Mouse (Mus musculus) MEL-GATA-1-ER (cell line): ENCODE results near the gene Adamts3.

ENCODE experiments used
- DNase-seq: peaks from one replicate; pipeline ENCODE4 v3.0.0-alpha.2; 2012; ENCODE audit warnings: low read depth; ENCODE audit errors: extremely low read depth

Gene Adamts3

DNA sequence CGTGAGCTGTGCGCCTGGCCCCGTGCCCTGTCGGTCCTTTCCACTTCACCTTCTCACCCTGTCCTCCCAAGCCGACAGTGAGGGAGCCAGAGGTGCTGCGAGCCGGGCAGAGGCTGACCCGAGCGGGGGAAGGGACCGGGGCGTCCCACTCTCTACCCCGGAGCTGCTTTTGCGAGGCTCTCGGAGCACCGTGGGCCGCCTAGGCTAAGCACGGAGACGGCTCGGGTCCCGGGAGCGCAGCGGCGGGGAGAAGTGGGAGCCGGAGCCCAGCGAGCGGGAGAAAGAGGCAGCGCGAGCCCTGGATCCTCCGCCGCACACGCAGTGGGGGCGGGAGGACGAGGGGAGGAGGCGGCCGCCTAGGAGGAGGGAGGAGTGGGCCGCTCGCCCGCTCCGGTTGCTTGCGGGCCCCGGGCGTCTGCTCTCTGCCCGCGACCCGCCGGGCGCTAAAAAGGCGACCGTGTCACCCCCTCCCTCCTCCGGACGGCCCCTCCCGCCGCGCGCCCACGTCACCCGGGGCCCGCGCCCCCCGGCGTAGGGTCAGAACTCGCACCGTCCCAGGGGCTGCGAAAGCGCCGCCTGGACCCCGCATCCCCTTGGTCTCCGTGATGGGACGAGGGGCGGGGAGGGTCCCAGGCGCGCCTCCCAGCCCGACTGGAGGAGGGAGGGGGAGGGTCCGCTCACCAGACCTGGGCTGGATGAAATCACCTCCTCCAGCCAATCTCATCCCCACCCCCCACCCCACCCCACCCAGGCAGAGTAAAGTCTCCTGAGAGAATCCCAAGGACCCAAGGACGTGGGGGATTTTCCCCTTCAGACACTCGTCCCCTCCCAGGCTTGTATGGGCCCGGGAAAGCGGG is at the start of gene Adamts3:
Gene Adamts3, minus strand, starts transcription at position 284 of the 857 bp plus-strand sequence.
- peak; percentile 4 for DNase-seq

DNA sequence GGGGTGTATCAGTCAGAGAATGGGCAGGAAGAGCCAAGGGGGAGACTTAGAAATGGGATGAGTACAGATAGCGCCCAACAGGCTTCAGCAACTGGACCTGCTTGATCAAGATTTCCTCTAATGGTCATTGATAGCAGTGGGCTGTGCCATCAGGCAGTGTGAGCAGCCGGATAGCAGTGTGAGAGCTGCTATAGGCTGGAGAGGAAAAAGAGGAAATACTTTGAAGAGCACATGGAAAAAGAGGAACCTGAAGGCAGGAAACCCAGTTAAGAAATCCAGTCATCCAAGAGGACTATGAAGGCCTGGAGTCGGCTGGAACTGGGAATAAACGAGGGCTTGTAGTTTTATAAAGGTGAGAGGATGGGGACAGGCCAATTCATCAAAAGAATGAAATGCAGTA is 48.4 kb upstream of the Adamts3 start:
- no peak for DNase-seq

- DNase-seq: no peak
Observed at GRCm38 (mm10) chr5:89912359-89912758, 29.2 kb upstream of the Adamts3 start.

DNA sequence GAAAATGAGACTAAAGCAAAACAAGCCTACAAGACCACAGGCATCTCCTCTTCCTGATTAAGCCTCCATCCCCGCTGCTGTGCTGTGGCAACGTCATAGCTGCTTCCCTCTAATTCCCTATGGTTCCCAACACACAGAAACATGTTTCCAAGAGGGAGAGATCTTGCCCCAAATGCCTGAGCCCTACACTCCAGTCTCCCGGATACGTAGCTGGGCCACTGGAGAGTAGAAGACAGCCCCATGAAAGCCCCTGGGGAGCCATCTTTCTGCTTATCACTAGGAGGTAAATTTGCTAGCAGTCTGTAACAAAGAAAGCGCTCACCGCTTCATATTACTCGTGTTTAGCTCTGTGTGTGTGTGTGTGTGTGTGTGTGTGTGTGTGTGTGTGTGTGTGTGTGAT is 28.8 kb upstream of the Adamts3 start:
- no peak for DNase-seq

DNA sequence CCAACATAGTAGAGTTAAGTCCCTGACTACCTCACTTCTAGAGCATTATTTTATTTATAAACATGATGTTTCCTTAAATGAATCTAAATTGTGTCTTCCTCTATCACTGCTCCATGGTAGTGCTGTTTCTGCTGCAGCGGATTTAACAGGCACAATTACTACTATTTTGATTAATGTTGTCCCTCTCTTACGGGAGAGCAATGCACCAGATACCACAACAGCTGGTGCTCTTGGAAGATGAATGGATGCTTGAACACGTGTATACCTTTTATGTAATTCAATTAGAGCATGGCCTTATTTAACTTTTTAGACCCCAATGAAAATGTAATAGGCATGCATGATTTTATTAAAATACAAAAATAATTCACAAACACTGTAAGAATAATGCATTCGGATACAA is 28.4 kb upstream of the Adamts3 start:
- no peak for DNase-seq

- no peak for DNase-seq
Observed at GRCm38 (mm10) chr5:89906884-89907431, 23.8 kb upstream of the Adamts3 start.

DNA sequence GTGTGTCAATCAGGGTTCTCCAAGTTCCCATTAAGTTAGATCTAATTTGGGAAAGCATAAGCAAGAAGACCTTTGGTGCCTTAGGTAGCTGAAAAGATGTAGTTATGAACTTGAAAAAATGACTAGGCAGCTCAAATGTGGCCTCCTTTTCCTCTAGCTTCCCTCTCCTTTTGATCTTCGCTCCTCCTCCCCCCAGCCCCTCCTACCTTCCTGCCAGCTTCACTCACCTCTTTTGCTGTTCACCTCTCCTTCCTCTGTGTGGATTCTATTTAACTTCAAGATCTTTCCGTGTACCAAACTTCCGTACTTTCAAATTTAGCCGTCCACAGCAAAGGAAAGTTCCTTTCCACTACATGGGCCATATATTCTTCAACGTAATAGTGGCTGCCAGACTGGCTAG is 17.9 kb upstream of the Adamts3 start:
- no peak for DNase-seq

GRCm38 (mm10) chr5:89897495-89897894 is 14.4 kb upstream of the Adamts3 start:
- DNase-seq: no peak

GRCm38 (mm10) chr5:89895520-89895919 is 12.4 kb upstream of the Adamts3 start:
- no peak for DNase-seq

DNA sequence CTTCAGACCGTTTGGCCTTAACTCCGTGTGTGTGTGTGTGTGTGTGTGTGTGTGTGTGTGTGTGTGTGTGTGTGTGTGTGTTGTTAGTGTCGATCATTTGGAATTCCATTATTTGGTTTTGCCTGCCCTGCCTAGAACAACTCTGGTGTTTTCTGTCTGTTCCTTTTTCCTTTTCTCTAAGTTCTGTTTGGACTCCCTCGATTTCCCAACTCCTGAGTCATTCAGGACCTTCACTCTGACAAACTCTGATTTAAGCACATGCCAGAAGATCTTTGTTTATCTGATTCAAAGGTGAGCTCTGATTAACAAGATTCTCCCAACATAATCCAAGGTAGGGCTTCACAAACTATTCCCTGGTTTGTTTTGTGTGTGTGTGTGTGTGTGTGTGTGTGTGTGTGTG is 1.9 kb upstream of the Adamts3 start:
- no peak for DNase-seq

DNA sequence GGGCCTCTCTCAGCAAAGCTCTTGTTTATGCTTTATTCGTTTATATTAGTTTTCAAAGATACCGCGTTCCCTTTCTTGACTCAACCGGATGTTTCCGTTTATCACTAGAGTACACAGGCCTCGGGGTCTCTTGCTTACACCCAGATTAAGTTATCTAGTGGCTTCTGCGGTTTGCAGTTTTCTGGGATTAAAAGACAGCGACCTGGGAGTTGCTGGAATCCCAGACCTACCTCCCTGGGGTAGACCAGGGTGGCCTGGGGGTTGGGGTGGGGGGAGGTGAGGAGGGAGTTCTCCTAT is 722 bp upstream of the Adamts3 start:
- DNase-seq: peak; percentile 81

GRCm38 (mm10) chr5:89882091-89882734 is 921 bp downstream of the Adamts3 start:
- DNase-seq: peak; percentile 68

DNA sequence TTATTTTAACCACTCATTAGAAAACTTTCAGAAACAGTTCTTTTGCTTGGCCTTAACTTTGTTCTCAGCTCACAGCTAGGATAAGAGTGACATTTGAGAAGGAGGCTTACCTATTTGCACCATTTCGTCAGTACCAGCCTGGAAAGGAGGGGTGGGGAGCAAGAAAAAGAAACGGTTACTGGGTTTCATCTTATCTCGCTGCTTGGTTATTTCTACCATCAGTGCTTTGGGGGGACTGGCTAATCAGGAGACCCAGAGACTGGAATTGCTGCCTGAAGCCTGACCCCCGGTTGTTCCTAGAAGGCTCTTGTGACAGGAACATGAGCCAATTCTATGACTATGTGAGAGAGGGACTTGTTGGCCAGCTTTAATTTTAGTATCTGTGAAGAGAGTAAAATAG is 1.7 kb downstream of the Adamts3 start:
- DNase-seq: peak; percentile 11

GRCm38 (mm10) chr5:89878866-89879392 is 4.2 kb downstream of the Adamts3 start:
- no peak for DNase-seq

DNA sequence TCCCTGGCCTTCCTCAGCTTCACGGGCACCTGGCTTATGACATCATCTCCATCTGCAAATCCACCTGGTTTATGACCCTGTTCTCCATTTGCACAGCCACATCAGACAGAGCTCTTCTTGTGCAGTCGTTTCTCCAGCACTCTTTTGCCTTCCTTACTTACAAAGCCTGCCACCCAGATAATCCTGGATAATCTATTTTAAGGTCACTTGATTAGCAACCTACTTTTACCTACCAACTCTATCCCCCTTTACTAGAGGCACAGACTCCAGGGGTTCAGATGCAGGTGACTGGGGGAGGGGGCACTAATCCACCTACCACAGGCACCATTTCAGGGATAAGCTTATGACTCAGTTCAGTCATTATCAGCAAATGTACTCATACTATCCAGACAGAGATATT is 10.5 kb downstream of the Adamts3 start:
- DNase-seq: no peak

DNA sequence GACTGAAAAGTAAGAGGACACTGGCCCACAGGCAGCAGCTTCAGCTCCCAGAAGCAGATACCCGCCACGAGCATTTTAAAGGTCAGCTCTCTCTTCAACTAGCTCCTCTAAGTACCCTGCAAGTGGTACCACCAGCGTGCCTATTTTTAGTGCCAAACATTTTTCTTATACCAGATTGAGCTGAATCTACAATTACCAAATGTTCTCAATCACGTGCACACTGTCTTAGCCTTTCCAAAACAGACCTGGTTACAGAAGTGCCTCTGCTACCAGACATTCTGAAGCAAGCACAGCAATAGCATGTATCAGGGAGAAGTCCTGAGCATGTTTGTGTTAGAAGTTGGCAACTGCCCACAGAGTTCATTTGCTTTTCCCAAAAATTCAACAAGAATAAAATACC is 23.5 kb downstream of the Adamts3 start:
- DNase-seq: no peak

GRCm38 (mm10) chr5:89858837-89859236 is 24.3 kb downstream of the Adamts3 start:
- no peak for DNase-seq

- DNase-seq: no peak
Observed at GRCm38 (mm10) chr5:89846551-89846950, 36.6 kb downstream of the Adamts3 start.

GRCm38 (mm10) chr5:89844354-89844753 is 38.8 kb downstream of the Adamts3 start:
- no peak for DNase-seq

DNA sequence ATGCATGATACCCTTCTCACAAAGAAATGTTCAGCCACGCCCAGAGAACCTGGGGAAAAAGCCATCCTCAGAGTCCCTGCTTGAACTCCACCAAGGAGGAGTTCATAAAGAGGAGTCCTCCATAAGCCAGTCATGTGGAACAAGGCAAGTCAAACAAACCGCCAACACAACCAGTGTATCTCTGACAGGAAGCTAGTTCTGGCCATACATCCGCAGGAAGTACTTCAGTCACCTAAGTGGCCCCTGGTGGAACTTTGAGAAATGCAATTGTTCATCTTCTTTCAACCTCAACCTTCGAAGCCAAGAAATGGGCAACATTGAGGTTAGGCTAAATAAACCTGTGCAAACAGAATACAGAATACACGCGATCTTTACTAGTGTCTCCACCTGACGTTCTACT is 39.7 kb downstream of the Adamts3 start:
- DNase-seq: no peak

DNA sequence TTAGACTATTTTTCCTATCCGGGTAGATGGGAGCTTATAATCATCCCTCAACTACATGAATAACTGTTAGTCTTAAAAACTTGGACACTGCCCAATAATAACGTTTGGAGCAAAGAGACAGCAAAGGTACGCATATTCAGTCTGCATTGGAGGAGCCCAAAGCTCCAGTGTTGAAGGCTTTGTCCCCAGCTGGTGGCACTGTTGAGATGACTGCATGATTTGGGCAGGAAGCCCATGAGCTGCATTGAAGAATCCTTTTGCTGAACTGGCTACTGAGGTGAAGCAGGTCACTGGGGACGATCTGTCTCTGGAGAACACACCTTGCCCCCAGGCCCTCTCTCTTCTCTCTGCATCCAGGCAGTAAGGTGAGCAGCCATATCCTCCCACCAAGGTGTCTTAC is 43.5 kb downstream of the Adamts3 start:
- DNase-seq: no peak

DNA sequence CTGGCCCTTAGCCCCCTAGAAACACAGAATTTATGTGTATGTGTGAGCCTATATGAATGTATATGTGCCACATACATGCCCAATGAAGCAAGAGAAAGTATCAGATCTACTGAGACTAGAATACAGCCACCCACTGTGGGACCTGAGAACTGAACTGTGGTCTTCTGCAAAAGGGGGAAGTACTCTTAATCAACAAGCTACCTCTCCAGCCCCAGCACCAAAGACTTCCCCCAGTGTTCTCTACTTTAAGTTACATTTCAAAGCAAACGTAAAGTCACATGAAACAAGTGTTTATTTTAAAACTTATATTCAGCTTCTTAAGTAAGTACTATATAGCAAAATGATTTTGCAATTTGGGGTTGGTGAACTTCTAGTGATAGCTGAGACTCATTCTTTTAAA is 62.0 kb downstream of the Adamts3 start:
- peak; percentile 54 for DNase-seq

DNA sequence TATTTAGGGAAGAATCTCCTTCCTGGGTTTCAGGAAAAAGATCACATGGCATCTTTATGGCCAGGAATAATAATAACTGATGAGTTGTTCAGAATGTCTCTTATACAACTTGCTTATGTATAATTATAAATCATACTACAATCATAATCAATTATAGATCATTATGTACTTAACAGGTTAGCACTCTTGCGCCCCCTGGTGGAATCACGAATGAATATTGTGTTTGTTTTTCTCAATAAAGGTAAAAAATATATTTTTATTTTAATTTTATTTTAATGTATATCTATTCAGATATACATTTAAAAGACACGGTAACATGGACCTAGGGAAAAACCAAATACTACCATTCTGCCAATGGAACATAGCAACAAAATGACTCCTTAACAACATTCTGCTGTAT is 63.6 kb downstream of the Adamts3 start:
- peak; percentile 14 for DNase-seq
